Mouse (Mus musculus) forebrain, embryonic 14.5 days (tissue): ENCODE results near the gene Ccser1. TPM values are rescaled to one million over a fixed set of nuclear protein-coding genes. Genes with fewer than 3 reads are reported as not detected.

Experiments used
- ATAC-seq: fragments of 200-750 bp; cut with Nextera tagmentation; 2 replicates; pipeline ENCODE4 v1.8.0; 2017; ENCODE audit warnings: mild to moderate bottlenecking, moderate library complexity
- DNase-seq: peaks from one replicate; pipeline ENCODE4 v3.0.0-alpha.2; 2015; ENCODE audit warnings: low spot score
- H3K27ac ChIP-seq: fragments of 300-500 bp; sonication (generic); 2 replicates; pipeline ENCODE4 v1.5.1; 2014; ENCODE audit warnings: low read depth, mild to moderate bottlenecking, control low read depth, low read length, moderate library complexity
- H3K27me3 ChIP-seq: fragments of 300-500 bp; sonication (generic); replicated peaks from 2 replicates; pipeline ENCODE4 v1.6.1; 2014; ENCODE audit warnings: low read length, control low read depth, mixed read lengths; ENCODE audit not compliant: control insufficient read depth, insufficient read depth
- H3K36me3 ChIP-seq: fragments of 300-500 bp; sonication (generic); 2 replicates; pipeline ENCODE4 v1.6.1; 2014; ENCODE audit warnings: low read length, control low read depth; ENCODE audit not compliant: control insufficient read depth, insufficient read depth
- H3K4me1 ChIP-seq: fragments of 300-500 bp; sonication (generic); 2 replicates; pipeline ENCODE4 v1.6.1; 2014; ENCODE audit warnings: antibody characterized with exemption, low read length, control low read depth; ENCODE audit not compliant: control insufficient read depth, insufficient read depth
- H3K4me2 ChIP-seq: fragments of 300-500 bp; sonication (generic); 2 replicates; pipeline ENCODE4 v1.6.1; 2014; ENCODE audit warnings: mild to moderate bottlenecking, control low read depth, low read length
- H3K4me3 ChIP-seq: fragments of 300-500 bp; sonication (generic); 2 replicates; pipeline ENCODE4 v1.5.1; 2014; ENCODE audit warnings: low read depth, low read length, control low read depth
- H3K9ac ChIP-seq: fragments of 300-500 bp; sonication (generic); 2 replicates; pipeline ENCODE4 v1.6.1; 2014; ENCODE audit warnings: mild to moderate bottlenecking, low read length, control low read depth, moderate library complexity
- H3K9me3 ChIP-seq: fragments of 300-500 bp; sonication (generic); replicated peaks from 2 replicates; pipeline ENCODE4 v1.6.1; 2016; ENCODE audit warnings: low read length, control low read depth, mixed read lengths; ENCODE audit not compliant: control insufficient read depth
- WGBS: fragments of 180-500 bp; shearing (Covaris S2); extraction: QIAGEN DNeasy Blood & Tissue Kit; methylation state at CpG from one replicate; pipeline ENCODE4 v1.1.7; 2014; 5-methylcytosine and 5-hydroxymethylcytosine counted together
- polyA plus RNA-seq: library from polyadenylated mRNA; unstranded; fragments of >200 nt; fragmentation: Nextera tagmentation; extraction: Ambion mirVana; gene quantifications from 2 replicates; pipeline ENCODE4 v1.2.1, GENCODE M21; 2014

Gene Ccser1
- polyA plus RNA-seq, 1 experiment from 2014 or later = 16.9 TPM

DNA sequence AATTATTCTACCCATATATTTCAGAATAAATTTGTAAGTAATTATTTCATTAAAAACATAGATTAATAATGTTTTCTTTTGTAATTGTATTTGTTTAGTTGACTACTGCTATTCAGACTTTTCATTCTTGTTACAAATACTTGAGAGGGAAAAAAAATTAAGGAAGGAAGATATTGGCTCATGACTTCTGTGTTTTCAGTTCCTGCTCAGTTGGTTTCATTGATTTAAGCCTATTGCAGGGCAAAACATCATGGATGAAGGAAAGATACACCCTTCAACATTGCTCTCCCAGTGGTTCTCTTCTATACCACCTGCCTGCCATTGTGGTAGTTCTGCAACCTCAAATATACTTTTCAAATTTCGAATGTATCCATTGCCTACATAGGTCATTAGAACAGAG, 541.1 kb downstream of the Ccser1 start:
- H3K27me3 ChIP-seq = no peaks in the 10 kb centered on the region
- H3K9me3 ChIP-seq = no peaks in the 10 kb centered on the region
- no peak overlapping the region for H3K9ac ChIP-seq
- no peak overlapping the region for H3K4me2 ChIP-seq
- no peaks in the 10 kb centered on the region for H3K36me3 ChIP-seq
- no peak for ATAC-seq
- no peak for DNase-seq
- no peak overlapping the region for H3K4me3 ChIP-seq
- H3K27ac ChIP-seq = no peak overlapping the region
- 86% methylated on average over 1 of the region's 1 CpGs for WGBS
- no peaks in the 10 kb centered on the region for H3K4me1 ChIP-seq

DNA sequence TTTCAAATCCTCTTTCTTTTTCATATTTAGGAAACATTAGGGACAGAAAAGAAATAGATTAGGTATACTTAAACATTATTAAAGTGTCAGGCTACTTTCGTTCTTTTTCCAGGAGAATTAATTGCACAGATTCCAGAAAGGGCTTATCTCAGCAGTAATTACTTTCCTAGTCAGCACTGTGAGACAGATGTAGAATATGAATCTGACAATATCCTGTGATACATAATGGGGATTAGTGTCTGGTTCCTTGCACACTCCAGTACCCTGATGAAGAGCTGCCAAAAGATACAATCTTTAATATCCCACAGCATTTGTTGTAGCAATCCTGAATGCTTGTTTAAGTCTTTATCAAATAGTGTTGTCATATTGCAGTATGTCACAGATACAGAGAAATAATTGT, 548.9 kb downstream of the Ccser1 start:
- Histone ChIP-seq H3K4me2 (no peak overlapping the region), H3K27me3 (no peaks in the 10 kb centered on the region), H3K9ac (no peak overlapping the region), H3K36me3 (no peaks in the 10 kb centered on the region), H3K9me3 (no peaks in the 10 kb centered on the region), H3K4me1 (no peaks in the 10 kb centered on the region), H3K4me3 (no peak overlapping the region), H3K27ac (no peak overlapping the region)
- 23% methylated on average over 1 of the region's 1 CpGs for WGBS
- ATAC-seq = peak; percentile 50; the same call in 1 of the 2 replicates
- DNase-seq = peak; percentile 35

DNA sequence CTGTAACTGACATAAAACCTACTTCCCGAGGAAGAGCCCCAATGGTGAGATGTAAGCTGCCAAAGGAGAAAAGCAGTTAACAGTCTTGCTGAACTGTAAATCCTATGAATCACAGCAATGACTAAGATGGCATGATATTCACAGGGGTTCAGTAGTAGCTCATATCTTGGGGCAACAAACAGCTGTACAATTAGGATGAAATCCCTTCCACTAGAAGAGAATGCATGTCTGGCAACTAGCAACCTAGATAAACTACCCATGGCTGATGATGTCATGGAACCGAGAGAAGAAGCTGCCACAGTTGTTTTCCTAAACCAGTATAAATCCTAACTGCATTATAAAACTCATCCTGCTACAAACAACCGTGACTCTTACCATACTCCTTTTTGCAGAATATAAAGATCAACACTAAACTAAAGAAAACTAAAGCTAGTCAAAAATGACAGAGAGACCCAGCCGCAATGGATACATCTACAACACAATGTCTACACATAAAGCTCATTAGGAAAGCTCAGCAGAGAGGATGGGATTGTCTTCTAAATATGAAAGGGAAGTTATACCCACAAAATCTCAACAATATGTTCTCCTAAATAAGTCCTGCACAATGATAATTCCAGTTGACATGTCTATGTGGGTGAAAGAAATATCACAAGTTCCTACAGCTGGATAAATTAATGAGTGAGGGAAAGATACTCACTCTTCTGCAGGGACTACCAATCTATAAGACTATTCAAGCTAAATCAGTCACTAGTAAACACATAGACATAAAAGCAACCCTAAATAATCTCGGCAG, 550.2 kb downstream of the Ccser1 start:
- H3K9ac ChIP-seq = no peak overlapping the region
- no peak for ATAC-seq
- H3K4me3 ChIP-seq = no peak overlapping the region
- 80% methylated on average over 5 of the region's 5 CpGs for WGBS
- no peaks in the 10 kb centered on the region for H3K9me3 ChIP-seq
- no peaks in the 10 kb centered on the region for H3K4me1 ChIP-seq
- DNase-seq = no peak
- no peaks in the 10 kb centered on the region for H3K36me3 ChIP-seq
- H3K27ac ChIP-seq = no peak overlapping the region
- no peaks in the 10 kb centered on the region for H3K27me3 ChIP-seq
- H3K4me2 ChIP-seq = no peak overlapping the region

DNA sequence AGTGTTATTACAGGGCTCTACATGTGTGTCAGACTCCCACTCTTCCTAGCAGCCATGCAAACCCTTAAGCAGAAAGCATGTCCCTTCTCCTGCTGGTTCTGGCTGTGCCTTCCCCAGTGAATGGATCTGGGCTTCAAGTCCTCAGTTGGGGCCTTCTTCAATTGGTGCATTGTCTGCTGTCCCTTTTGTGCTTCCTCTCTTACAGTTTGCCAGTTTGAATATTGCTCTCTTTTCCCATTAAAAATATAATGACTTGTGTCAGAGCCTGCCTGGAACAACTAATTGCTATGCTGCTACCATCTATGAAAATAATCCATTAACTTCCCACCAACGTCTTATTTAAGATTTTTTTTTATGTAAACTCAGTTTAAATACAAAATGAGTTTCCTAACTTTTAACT, 566.2 kb downstream of the Ccser1 start:
- DNase-seq = no peak
- Histone ChIP-seq H3K4me2 (no peak overlapping the region), H3K4me3 (no peak overlapping the region), H3K9me3 (no peaks in the 10 kb centered on the region), H3K27ac (no peak overlapping the region), H3K4me1 (no peaks in the 10 kb centered on the region), H3K36me3 (no peaks in the 10 kb centered on the region), H3K9ac (no peak overlapping the region), H3K27me3 (no peaks in the 10 kb centered on the region)
- ATAC-seq = no peak
- WGBS = 38% methylated on average over 1 of the region's 1 CpGs

DNA sequence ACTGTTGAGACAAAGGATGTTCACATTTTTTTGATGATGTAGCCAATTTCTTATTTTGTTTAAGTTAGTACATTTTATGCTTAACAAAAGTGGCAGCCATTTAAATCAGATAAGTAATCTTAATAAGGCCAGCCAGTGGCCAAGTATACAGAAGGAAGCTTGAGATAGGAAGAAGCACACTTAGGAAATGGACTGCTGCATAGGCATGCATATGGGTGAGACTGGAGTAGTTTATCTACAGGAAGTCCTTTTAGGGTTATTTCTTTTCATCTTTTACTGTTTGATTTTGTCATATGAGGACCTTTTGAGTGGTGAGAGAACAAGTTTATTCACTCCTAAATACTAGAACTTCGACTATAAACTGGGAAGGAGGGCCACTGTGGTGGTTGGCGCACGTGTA, 582.0 kb downstream of the Ccser1 start:
- H3K27ac ChIP-seq = no peak overlapping the region
- no peak overlapping the region for H3K4me2 ChIP-seq
- no peaks in the 10 kb centered on the region for H3K9me3 ChIP-seq
- DNase-seq (no peak), ATAC-seq (no peak)
- H3K4me1 ChIP-seq = 0 out of 2 replicates have a peak, but pooled peaks cover 3% of the 10 kb centered on the region
- H3K9ac ChIP-seq = no peak overlapping the region
- no peaks in the 10 kb centered on the region for H3K36me3 ChIP-seq
- no peak overlapping the region for H3K4me3 ChIP-seq
- no peaks in the 10 kb centered on the region for H3K27me3 ChIP-seq
- WGBS = 95% methylated on average over 3 of the region's 3 CpGs

DNA sequence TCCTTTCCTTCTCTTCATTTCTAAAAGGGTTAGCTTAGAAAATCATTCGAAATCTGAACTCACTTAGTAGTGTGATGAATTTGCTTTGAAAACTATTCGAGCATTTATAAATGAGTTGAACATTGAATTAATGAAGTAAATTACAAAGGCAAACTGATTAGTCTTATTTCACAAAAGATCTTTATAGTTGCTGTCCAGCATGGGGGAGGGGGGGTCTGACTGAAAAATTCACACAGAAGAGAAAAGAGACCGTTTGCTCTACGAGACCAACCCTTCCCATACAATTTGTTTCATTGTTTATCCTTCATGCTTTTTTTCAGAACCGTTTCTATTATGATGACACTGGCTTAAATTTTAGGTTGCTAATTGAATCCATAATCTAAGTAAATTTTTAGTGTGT, 583.3 kb downstream of the Ccser1 start:
- Histone ChIP-seq H3K36me3 (no peaks in the 10 kb centered on the region), H3K9me3 (no peaks in the 10 kb centered on the region), H3K27me3 (no peaks in the 10 kb centered on the region), H3K4me3 (no peak overlapping the region), H3K4me1 (0 out of 2 replicates have a peak, but pooled peaks cover 3% of the 10 kb centered on the region), H3K9ac (no peak overlapping the region), H3K27ac (no peak overlapping the region), H3K4me2 (no peak overlapping the region)
- DNase-seq = peak; percentile 36
- ATAC-seq = peak; percentile 26; the same call in 1 of the 2 replicates
- WGBS = 11% methylated on average over 5 of the region's 5 CpGs

DNA sequence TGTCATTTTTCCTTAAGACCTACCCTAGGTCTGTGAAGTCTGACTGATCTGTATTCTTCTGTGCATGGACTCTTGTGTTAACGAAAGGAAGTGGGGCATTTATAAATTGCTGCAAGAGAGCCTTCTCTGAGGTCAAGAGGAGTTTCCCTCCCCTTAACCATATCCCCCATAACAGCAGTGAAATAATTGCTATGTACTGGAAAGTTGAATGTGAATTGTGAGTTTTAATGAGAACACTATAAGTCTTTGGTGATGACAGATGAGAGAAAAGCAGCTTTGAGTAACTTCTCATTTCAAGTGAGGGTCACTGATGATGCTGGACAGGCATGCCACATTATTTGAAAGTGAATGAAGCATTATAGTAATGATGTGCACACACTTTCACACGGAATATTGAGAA, 585.7 kb downstream of the Ccser1 start:
- 0 out of 2 replicates have a peak, but pooled peaks cover 3% of the 10 kb centered on the region for H3K4me1 ChIP-seq
- no peak overlapping the region for H3K27ac ChIP-seq
- no peak for DNase-seq
- ATAC-seq = no peak
- H3K9ac ChIP-seq = no peak overlapping the region
- no peak overlapping the region for H3K4me2 ChIP-seq
- no peaks in the 10 kb centered on the region for H3K9me3 ChIP-seq
- H3K4me3 ChIP-seq = no peak overlapping the region
- no peaks in the 10 kb centered on the region for H3K27me3 ChIP-seq
- WGBS = 48% methylated on average over 2 of the region's 2 CpGs
- no peaks in the 10 kb centered on the region for H3K36me3 ChIP-seq

DNA sequence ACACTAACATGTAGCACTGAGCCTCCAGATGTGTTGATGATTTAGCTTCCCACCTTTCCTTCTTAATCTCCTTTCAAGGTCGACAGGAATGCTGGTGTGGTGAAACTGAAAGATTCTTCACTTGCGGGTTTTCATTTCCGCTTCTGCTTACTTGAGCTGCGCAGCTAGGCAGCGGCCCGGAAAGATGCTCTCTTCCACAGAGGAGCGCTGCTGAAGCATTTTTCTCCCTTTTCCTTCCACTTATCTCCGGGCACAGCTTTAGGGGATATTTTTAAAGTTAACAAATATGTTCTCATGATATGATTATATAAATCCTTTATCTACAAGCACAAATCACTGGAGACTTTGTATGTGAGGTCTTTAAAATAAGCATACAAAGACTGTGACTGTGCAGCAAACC, 587.0 kb downstream of the Ccser1 start:
- DNase-seq (no peak), ATAC-seq (no peak)
- Histone ChIP-seq H3K36me3 (no peaks in the 10 kb centered on the region), H3K27ac (no peak overlapping the region), H3K4me1 (0 out of 2 replicates have a peak, but pooled peaks cover 3% of the 10 kb centered on the region), H3K9ac (no peak overlapping the region), H3K4me3 (no peak overlapping the region), H3K27me3 (no peaks in the 10 kb centered on the region), H3K4me2 (no peak overlapping the region), H3K9me3 (no peaks in the 10 kb centered on the region)
- 86% methylated on average over 8 of the region's 8 CpGs for WGBS

DNA sequence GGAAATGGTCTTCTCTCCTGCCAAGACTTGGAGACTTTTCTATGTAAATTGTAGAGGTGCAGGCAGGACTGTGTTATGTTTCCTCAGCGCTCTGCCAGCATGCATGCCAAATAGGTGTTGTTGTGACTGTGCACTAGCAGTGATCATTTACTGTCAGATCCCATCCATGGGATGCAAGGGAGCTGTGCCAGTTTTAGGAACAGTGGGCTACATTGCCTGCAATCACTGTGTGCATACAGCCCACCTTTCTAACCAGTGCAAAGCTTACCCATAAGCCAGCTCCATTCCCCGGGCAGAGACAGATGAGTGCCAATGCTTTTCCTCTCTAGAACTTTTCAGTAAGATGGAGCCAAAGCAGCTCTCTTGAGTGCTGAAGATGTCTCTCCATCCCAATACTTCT, 606.6 kb downstream of the Ccser1 start:
- Histone ChIP-seq H3K27me3 (no peaks in the 10 kb centered on the region), H3K4me2 (no peak overlapping the region), H3K9ac (no peak overlapping the region), H3K4me1 (no peaks in the 10 kb centered on the region), H3K4me3 (no peak overlapping the region), H3K9me3 (no peaks in the 10 kb centered on the region), H3K27ac (no peak overlapping the region), H3K36me3 (no peaks in the 10 kb centered on the region)
- 65% methylated on average over 2 of the region's 2 CpGs for WGBS
- no peak for ATAC-seq
- no peak for DNase-seq
